Mouse (Mus musculus) stomach, embryonic 16.5 days (tissue): Measurements from ENCODE around the gene Aff1. TPM values are rescaled to one million over a fixed set of nuclear protein-coding genes. Genes with fewer than 3 reads are reported as not detected.

ENCODE experiments used
- ATAC-seq: fragments of 200-750 bp; cut with Nextera tagmentation; 2 replicates; pipeline ENCODE4 v1.8.0; 2017; ENCODE audit warnings: moderate number of reproducible peaks, moderate TSS enrichment; ENCODE audit not compliant: insufficient read depth, low FRiP score
- H3K27ac ChIP-seq: fragments of 300-500 bp; sonication (generic); 2 replicates; pipeline ENCODE4 v1.5.1; 2014; ENCODE audit warnings: low read length
- H3K27me3 ChIP-seq: fragments of 300-500 bp; sonication (generic); 2 replicates; pipeline ENCODE4 v1.6.1; 2014; ENCODE audit warnings: low read length, control low read depth, mixed read lengths; ENCODE audit not compliant: control insufficient read depth, insufficient read depth
- H3K36me3 ChIP-seq: fragments of 300-500 bp; sonication (generic); 2 replicates; pipeline ENCODE4 v1.6.1; 2014; ENCODE audit warnings: low read length; ENCODE audit not compliant: control insufficient read depth, insufficient read depth
- H3K4me1 ChIP-seq: fragments of 300-500 bp; sonication (generic); 2 replicates; pipeline ENCODE4 v1.6.1; 2014; ENCODE audit warnings: low read length, control low read depth, mixed read lengths; ENCODE audit not compliant: control insufficient read depth, insufficient read depth
- H3K4me2 ChIP-seq: fragments of 300-500 bp; sonication (generic); 2 replicates; pipeline ENCODE4 v1.6.1; 2014; ENCODE audit warnings: low read depth, low read length, mixed read lengths
- H3K4me3 ChIP-seq: fragments of 300-500 bp; sonication (generic); replicated peaks from 2 replicates; pipeline ENCODE4 v1.5.1; 2014; ENCODE audit warnings: mild to moderate bottlenecking, low read length
- H3K9ac ChIP-seq: fragments of 300-500 bp; sonication (generic); 2 replicates; pipeline ENCODE4 v1.6.1; 2014; ENCODE audit warnings: low read length
- H3K9me3 ChIP-seq: fragments of 300-500 bp; sonication (generic); replicated peaks from 2 replicates; pipeline ENCODE4 v1.6.1; 2016; ENCODE audit warnings: low read length, control low read depth; ENCODE audit not compliant: control insufficient read depth
- WGBS: fragments of 180-500 bp; shearing (Covaris S2); extraction: QIAGEN DNeasy Blood & Tissue Kit; methylation state at CpG from one replicate; pipeline ENCODE4 v1.1.7; 2014; 5-methylcytosine and 5-hydroxymethylcytosine counted together
- polyA plus RNA-seq: library from polyadenylated mRNA; unstranded; fragments of >200 nt; fragmentation: Nextera tagmentation; extraction: Ambion mirVana; gene quantifications from 2 replicates; pipeline ENCODE4 v1.2.1, GENCODE M21; 2015

Aff1 gene
- polyA plus RNA-seq, 1 experiment from 2014 or later: 6.8 TPM

GRCm38 (mm10) chr5:103776842-103777241, 84.7 kb downstream of the Aff1 start:
- WGBS: 68% methylated on average over 4 of the region's 4 CpGs
- Histone ChIP-seq H3K4me1 (peaks cover 58% of the 10 kb centered on the region), H3K4me2 (no peak overlapping the region), H3K36me3 (no peaks in the 10 kb centered on the region), H3K27me3 (no peaks in the 10 kb centered on the region), H3K4me3 (no peak overlapping the region), H3K9ac (no peak overlapping the region), H3K27ac (no peak overlapping the region), H3K9me3 (no peaks in the 10 kb centered on the region)
- ATAC-seq: no peak

GRCm38 (mm10) chr5:103777446-103777845, 85.3 kb downstream of the Aff1 start:
- H3K4me2 ChIP-seq: peak overlapping the region; percentile 56
- H3K27ac ChIP-seq: peak overlapping the region; percentile 41; the same call in 1 of the 2 replicates
- peak overlapping the region; percentile 36; the same call in 1 of the 2 replicates for H3K9ac ChIP-seq
- no peak for ATAC-seq
- H3K4me1 ChIP-seq: peaks cover 55% of the 10 kb centered on the region
- H3K36me3 ChIP-seq: no peaks in the 10 kb centered on the region
- H3K4me3 ChIP-seq: no peak overlapping the region
- H3K9me3 ChIP-seq: no peaks in the 10 kb centered on the region
- H3K27me3 ChIP-seq: no peaks in the 10 kb centered on the region
- 68% methylated on average over 4 of the region's 4 CpGs for WGBS

- Histone ChIP-seq H3K4me1 (peaks cover 45% of the 10 kb centered on the region), H3K9me3 (no peaks in the 10 kb centered on the region), H3K36me3 (no peaks in the 10 kb centered on the region), H3K4me3 (peak overlapping the region; percentile 33), H3K4me2 (peak overlapping the region; percentile 56), H3K27me3 (no peaks in the 10 kb centered on the region), H3K9ac (peak overlapping the region; percentile 9; the same call in 1 of the 2 replicates), H3K27ac (peak overlapping the region; percentile 70)
- peak; percentile 49; the same call in 1 of the 2 replicates for ATAC-seq
- WGBS: 12% methylated on average over 17 of the region's 17 CpGs
These were observed 86.3 kb downstream of the Aff1 start for GRCm38 (mm10) chr5:103778314-103779117.

DNA sequence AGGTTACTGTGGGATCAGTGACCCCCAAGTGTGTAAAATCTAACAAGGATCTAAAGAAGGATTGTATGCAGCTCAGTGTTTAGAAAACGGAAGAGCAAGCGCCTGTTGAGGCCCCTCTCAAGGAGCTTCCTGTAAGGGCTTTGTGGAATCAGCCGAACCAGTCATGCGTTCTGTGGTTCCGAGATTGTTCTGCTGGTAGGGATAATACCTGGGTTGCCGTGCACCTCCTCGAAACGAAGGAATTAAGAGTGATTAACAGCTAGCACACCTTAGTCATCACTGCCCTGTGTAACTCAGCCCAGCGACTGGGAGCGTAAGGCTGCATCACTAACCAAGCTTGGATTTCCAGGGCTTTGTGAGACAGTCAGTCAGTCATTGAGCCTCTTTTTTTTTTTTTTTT, 87.7 kb downstream of the Aff1 start:
- Histone ChIP-seq H3K9ac (no peak overlapping the region), H3K27me3 (no peaks in the 10 kb centered on the region), H3K36me3 (peaks cover 5% of the 10 kb centered on the region), H3K4me1 (peaks cover 36% of the 10 kb centered on the region), H3K27ac (no peak overlapping the region), H3K4me2 (no peak overlapping the region), H3K4me3 (no peak overlapping the region), H3K9me3 (no peaks in the 10 kb centered on the region)
- no peak for ATAC-seq
- 46% methylated on average over 10 of the region's 10 CpGs for WGBS

- H3K36me3 ChIP-seq: peaks cover 5% of the 10 kb centered on the region
- peaks cover 32% of the 10 kb centered on the region for H3K4me1 ChIP-seq
- WGBS: 61% methylated on average over 6 of the region's 6 CpGs
- no peak overlapping the region for H3K4me2 ChIP-seq
- H3K4me3 ChIP-seq: no peak overlapping the region
- H3K9ac ChIP-seq: no peak overlapping the region
- no peak overlapping the region for H3K27ac ChIP-seq
- H3K9me3 ChIP-seq: no peaks in the 10 kb centered on the region
- H3K27me3 ChIP-seq: no peaks in the 10 kb centered on the region
- ATAC-seq: no peak
These were observed 88.1 kb downstream of the Aff1 start for GRCm38 (mm10) chr5:103780266-103780665.

- no peak overlapping the region for H3K4me3 ChIP-seq
- H3K27ac ChIP-seq: no peak overlapping the region
- no peaks in the 10 kb centered on the region for H3K9me3 ChIP-seq
- WGBS: 84% methylated on average over 6 of the region's 6 CpGs
- H3K27me3 ChIP-seq: no peaks in the 10 kb centered on the region
- peaks cover 5% of the 10 kb centered on the region for H3K36me3 ChIP-seq
- H3K4me1 ChIP-seq: peaks cover 28% of the 10 kb centered on the region
- no peak overlapping the region for H3K9ac ChIP-seq
- no peak overlapping the region for H3K4me2 ChIP-seq
- no peak for ATAC-seq
These were observed 88.7 kb downstream of the Aff1 start for GRCm38 (mm10) chr5:103780836-103781235.

DNA sequence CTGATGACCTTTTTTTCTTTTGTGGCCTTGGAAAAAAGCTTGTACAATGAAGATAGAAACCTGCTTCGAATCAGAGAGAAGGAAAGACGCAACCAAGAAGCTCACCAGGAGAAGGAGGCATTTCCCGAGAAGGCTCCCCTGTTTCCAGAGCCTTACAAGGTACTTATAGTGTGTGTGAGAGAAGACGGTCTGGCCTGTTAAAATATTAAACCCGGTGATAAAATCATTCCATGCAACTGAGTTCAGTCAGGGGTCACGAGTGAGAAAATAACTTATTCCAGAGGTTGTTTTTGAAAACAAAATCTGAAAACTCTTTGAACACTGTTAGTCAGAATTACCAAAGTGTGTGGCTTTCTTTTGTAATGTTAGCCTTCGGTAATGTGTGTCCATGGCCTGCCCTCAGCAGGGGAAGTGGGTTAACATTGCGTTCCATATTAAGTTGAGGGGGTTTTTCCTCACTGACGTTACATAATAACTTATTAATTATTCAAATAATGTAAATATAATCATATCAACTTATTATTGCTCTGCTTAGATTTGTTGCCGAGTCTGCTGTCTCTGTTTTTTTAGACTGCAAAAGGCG, 91.0 kb downstream of the Aff1 start:
- WGBS: 78% methylated on average over 11 of the region's 11 CpGs
- Histone ChIP-seq H3K4me3 (no peak overlapping the region), H3K9ac (no peak overlapping the region), H3K27ac (no peak overlapping the region), H3K36me3 (peaks cover 5% of the 10 kb centered on the region), H3K4me1 (peaks cover 18% of the 10 kb centered on the region), H3K9me3 (no peaks in the 10 kb centered on the region), H3K27me3 (no peaks in the 10 kb centered on the region), H3K4me2 (no peak overlapping the region)
- no peak for ATAC-seq

GRCm38 (mm10) chr5:103786096-103786495, 93.9 kb downstream of the Aff1 start:
- Histone ChIP-seq H3K27ac (no peak overlapping the region), H3K9me3 (no peaks in the 10 kb centered on the region), H3K4me1 (peaks cover 13% of the 10 kb centered on the region), H3K27me3 (no peaks in the 10 kb centered on the region), H3K36me3 (peaks cover 5% of the 10 kb centered on the region), H3K4me2 (no peak overlapping the region), H3K9ac (no peak overlapping the region), H3K4me3 (no peak overlapping the region)
- 76% methylated on average over 10 of the region's 10 CpGs for WGBS
- no peak for ATAC-seq

- H3K4me1 ChIP-seq: peaks cover 13% of the 10 kb centered on the region
- H3K4me2 ChIP-seq: no peak overlapping the region
- 28% methylated on average over 6 of the region's 6 CpGs for WGBS
- H3K27me3 ChIP-seq: no peaks in the 10 kb centered on the region
- ATAC-seq: no peak
- H3K9me3 ChIP-seq: no peaks in the 10 kb centered on the region
- H3K9ac ChIP-seq: no peak overlapping the region
- no peak overlapping the region for H3K4me3 ChIP-seq
- H3K27ac ChIP-seq: no peak overlapping the region
- peaks cover 5% of the 10 kb centered on the region for H3K36me3 ChIP-seq
These were observed 96.3 kb downstream of the Aff1 start for GRCm38 (mm10) chr5:103788476-103788875.
